In the genomic region with DNA sequence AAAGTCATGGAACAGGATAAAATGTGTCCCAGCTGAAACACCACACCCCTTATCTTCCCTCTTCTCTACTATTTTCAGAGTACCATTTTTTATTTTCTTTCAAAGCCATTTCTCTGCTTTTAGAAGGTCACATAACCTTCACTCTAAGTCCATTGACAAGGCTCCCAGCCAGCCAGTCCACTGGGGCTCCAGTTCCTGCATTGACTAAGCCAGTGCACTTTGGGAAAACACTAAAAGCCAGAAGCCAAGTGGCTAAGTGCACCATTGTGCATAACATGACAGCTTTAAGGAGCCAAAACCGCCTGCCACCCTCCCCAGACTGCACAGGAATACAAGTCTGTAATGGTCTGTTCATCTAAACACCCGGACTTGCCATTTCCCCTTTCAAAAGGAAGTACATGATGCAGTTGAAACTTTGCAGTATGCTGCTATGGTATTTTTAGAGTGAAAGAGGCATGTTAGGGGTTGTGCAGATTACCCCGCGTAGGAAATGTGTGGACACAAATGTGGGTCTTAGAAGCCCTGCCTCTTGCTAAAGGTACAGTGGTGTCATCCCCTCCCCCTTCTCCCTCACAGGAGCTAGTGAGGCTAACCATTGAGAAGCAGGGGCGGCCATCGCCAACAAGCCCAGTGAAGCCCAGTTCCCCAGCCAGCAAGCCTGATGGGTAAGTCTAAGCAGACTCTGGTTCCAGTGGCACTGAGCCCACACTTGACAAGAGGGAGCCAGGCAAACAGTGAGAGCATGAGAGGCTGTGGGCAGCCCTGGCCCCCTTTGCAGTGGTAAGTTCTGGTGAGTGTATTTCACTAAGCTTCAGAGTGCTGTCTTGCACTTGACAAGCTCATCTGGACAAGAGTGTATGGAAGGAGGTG, we compare ENCODE assay signal across 14 mouse cellular contexts. TPM values are rescaled to one million over a fixed set of nuclear protein-coding genes. Genes with fewer than 3 reads are reported as not detected.
DNase-seq lines count a peak whose midpoint lies in the region; ATAC-seq lines count a peak whose summit lies in the region.
"Had no signal": no experiment of that assay in that cellular context is flagged by ENCODE, and none has a peak within 500 bp of the region (broad histone marks: within the 10 kb centered on the region; RNA-seq: fewer than 3 reads in every experiment).

No protein-coding gene starts in this region.

- peak; percentile 59 for DNase-seq in adrenal gland, postnatal 10 days
- DNase-seq in adrenal gland, postnatal 4 days (ENCODE audit: low spot score in 2 of 2), result no peak
- peak; percentile 49 for DNase-seq in layer of hippocampus, adult 9-11 months
- DNase-seq in layer of hippocampus, postnatal 36 days, result no peak
- DNase-seq in spleen, postnatal 36 days (ENCODE audit: low spot score in 2 of 2), result peak; percentile 55 to 57
- no peak for DNase-seq in spleen, postnatal 14 days (ENCODE audit: low spot score in 2 of 2)
- no peak for DNase-seq in lung, postnatal 4 days
- DNase-seq: cerebellum, adult 9-10 months; kidney, adult 8-10 months; liver, embryonic 13.5 days; midbrain, embryonic 14.5 days; thymus, postnatal 25 days had no signal

- ATAC-seq in erythroblast, adult 5-6 weeks (replicated peaks; ENCODE audit: low FRiP score, poor library complexity, severe bottlenecking), result no peak
- ATAC-seq: lung, postnatal 0 days had no signal

RNA-seq across cellular contexts. Expression of a gene that starts 52.8 kb away (rescaled TPM):
- under 1 TPM in 1 of 2 experiments, not detected in 1; 0.48 TPM for total RNA-seq in adrenal gland, postnatal 10 days (2021)
- total RNA-seq in adrenal gland, postnatal 4 days (2021), result 1 to 10 TPM in 1 of 2 experiments, not detected in 1; 1.8 TPM
- total RNA-seq in layer of hippocampus, postnatal 36 days (2021), result under 1 TPM; 0.58 to 0.75 TPM
- not detected in 2 replicates for total RNA-seq in erythroblast, adult 5-6 weeks (2015; ENCODE audit: low replicate concordance)
- total RNA-seq in erythroblast, adult 5-6 weeks (2017; ENCODE audit: low replicate concordance), result not detected in 2 replicates

Comparison
In these comparisons a context has a peak if more than half of its experiments do, and no peak if none do; other contexts are left out.
1. DNase-seq: peak in adrenal gland, postnatal 10 days (single experiment), layer of hippocampus, adult 9-11 months (single experiment) and spleen, postnatal 36 days (2 of 2); none in adrenal gland, postnatal 4 days (0 of 2), layer of hippocampus, postnatal 36 days (0 of 2), spleen, postnatal 14 days (0 of 2) and lung, postnatal 4 days (0 of 2).